In genomic region chr6:84080631-84081030, GRCm38 (mm10) we compare ENCODE assay signal across 16 mouse cellular contexts.
"Had no signal": no experiment of that assay in that cellular context is flagged by ENCODE, and none has a peak within 500 bp of the region (broad histone marks: within the 10 kb centered on the region; RNA-seq: fewer than 3 reads in every experiment).

No protein-coding gene starts in this region.

- DNase-seq: heart, postnatal 10 days; heart, postnatal 14 days; heart, postnatal 36 days; heart, postnatal 4 days; kidney, adult 11 months; kidney, adult 18-20 months; kidney, adult 2 months; kidney, adult 8-10 months; kidney, adult 9 months; kidney, postnatal 10 days; kidney, postnatal 14 days; kidney, postnatal 25 days; kidney, postnatal 36 days; kidney, postnatal 4 days; layer of hippocampus, adult 9-11 months; layer of hippocampus, postnatal 36 days had no signal
